Mouse (Mus musculus) limb, embryonic 14.5 days (tissue): Measurements from ENCODE around the gene Hoxd8. TPM values are rescaled to one million over a fixed set of nuclear protein-coding genes. Genes with fewer than 3 reads are reported as not detected.

Source experiments
- ATAC-seq: fragments of 200-750 bp; cut with Nextera tagmentation; 2 replicates; pipeline ENCODE4 v1.8.0; 2017; ENCODE audit warnings: low read depth, moderate number of reproducible peaks, moderate TSS enrichment; ENCODE audit not compliant: low FRiP score
- DNase-seq: peaks from one replicate; pipeline ENCODE4 v3.0.0-alpha.2; 2015; ENCODE audit warnings: low spot score
- H3K27ac ChIP-seq: fragments of 300-500 bp; sonication (generic); replicated peaks from 2 replicates; pipeline ENCODE4 v1.5.1; 2014; ENCODE audit warnings: low read depth, mild to moderate bottlenecking, low read length, moderate library complexity, mixed read lengths
- H3K27me3 ChIP-seq: fragments of 300-500 bp; sonication (generic); 2 replicates; pipeline ENCODE4 v1.6.1; 2014; ENCODE audit warnings: low read length, mixed read lengths; ENCODE audit not compliant: control insufficient read depth, insufficient read depth
- H3K36me3 ChIP-seq: fragments of 300-500 bp; sonication (generic); 2 replicates; pipeline ENCODE4 v1.6.1; 2014; ENCODE audit warnings: mild to moderate bottlenecking, low read length, moderate library complexity, mixed read lengths; ENCODE audit not compliant: control insufficient read depth, insufficient read depth
- H3K4me1 ChIP-seq: fragments of 300-500 bp; sonication (generic); 2 replicates; pipeline ENCODE4 v1.6.1; 2014; ENCODE audit warnings: antibody characterized with exemption, low read length, mixed read lengths; ENCODE audit not compliant: control insufficient read depth, insufficient read depth
- H3K4me2 ChIP-seq: fragments of 300-500 bp; sonication (generic); replicated peaks from 2 replicates; pipeline ENCODE4 v1.6.1; 2014; ENCODE audit warnings: low read depth, mild to moderate bottlenecking, low read length, moderate library complexity; ENCODE audit not compliant: severe bottlenecking
- H3K4me3 ChIP-seq: fragments of 300-500 bp; sonication (generic); replicated peaks from 2 replicates; pipeline ENCODE4 v1.5.1; 2014; ENCODE audit warnings: low read length
- H3K9ac ChIP-seq: fragments of 300-500 bp; sonication (generic); 2 replicates; pipeline ENCODE4 v1.6.1; 2014; ENCODE audit warnings: mild to moderate bottlenecking, low read depth, low read length, moderate library complexity; ENCODE audit not compliant: severe bottlenecking
- H3K9me3 ChIP-seq: fragments of 300-500 bp; sonication (generic); 2 replicates; pipeline ENCODE4 v1.6.1; 2016; ENCODE audit warnings: low read length; ENCODE audit not compliant: control insufficient read depth
- POLR2A ChIP-seq: fragments of 200-500 bp; IDR thresholded peaks from 2 replicates; pipeline ENCODE4 v1.8.0; 2012; ENCODE audit warnings: inconsistent platforms, mild to moderate bottlenecking, moderate library complexity, borderline replicate concordance; ENCODE audit not compliant: insufficient read depth, insufficient read length; ENCODE audit errors: extremely low read depth
- WGBS: fragments of 180-500 bp; shearing (Covaris S2); extraction: QIAGEN DNeasy Blood & Tissue Kit; methylation state at CpG from one replicate; pipeline ENCODE4 v1.1.7; 2014; 5-methylcytosine and 5-hydroxymethylcytosine counted together
- polyA plus RNA-seq, 2 experiments: library from polyadenylated mRNA; depleted of rRNA in 1 of 2; stranded (reverse) in 1 of 2; unstranded in 1 of 2; fragments of >200 nt; fragmentation: Nextera tagmentation in 1 of 2; extraction: Ambion mirVana in 1 of 2; gene quantifications; 2 replicates each; pipeline versions ENCODE4 v1.2.1 to v1.2.3; 2012 to 2014

Hoxd8 gene
- polyA plus RNA-seq, 2 experiments: 12.7 to 12.8 TPM

DNA sequence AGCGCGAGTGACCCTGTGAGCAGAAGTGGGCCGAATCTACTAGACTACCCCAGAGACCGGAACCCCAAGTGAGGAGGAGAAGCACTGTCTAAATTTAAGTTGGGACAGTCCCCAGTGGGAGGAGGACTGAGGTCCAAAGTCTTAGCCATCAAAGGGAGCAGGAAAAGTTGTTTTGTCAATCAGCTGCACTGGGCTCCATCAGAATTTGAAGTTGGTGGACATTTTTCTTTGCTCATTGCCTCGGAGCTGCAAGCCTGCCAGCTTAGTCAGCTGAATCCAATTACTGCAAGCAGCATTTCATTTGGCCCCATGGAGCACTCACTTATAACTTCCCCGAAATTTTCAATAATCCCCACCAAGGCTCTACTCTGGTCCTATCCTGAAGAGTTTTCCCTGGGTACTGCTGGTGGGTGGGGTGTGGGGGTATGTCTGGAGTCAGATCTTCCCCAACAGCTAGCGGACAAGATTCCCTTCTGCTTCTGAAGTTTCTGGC, 33.2 kb downstream of the Hoxd8 start:
- H3K4me2 ChIP-seq: no peak overlapping the region
- peak; percentile 44 for DNase-seq
- no peak for ATAC-seq
- no peak for TF ChIP-seq POLR2A
- no peak overlapping the region for H3K9ac ChIP-seq
- WGBS: 16% methylated on average over 7 of the region's 7 CpGs
- peaks cover 96% of the 10 kb centered on the region for H3K27me3 ChIP-seq
- H3K4me3 ChIP-seq: no peak overlapping the region
- no peaks in the 10 kb centered on the region for H3K9me3 ChIP-seq
- no peak overlapping the region for H3K27ac ChIP-seq
- no peaks in the 10 kb centered on the region for H3K36me3 ChIP-seq
- peaks cover 14% of the 10 kb centered on the region for H3K4me1 ChIP-seq

DNA sequence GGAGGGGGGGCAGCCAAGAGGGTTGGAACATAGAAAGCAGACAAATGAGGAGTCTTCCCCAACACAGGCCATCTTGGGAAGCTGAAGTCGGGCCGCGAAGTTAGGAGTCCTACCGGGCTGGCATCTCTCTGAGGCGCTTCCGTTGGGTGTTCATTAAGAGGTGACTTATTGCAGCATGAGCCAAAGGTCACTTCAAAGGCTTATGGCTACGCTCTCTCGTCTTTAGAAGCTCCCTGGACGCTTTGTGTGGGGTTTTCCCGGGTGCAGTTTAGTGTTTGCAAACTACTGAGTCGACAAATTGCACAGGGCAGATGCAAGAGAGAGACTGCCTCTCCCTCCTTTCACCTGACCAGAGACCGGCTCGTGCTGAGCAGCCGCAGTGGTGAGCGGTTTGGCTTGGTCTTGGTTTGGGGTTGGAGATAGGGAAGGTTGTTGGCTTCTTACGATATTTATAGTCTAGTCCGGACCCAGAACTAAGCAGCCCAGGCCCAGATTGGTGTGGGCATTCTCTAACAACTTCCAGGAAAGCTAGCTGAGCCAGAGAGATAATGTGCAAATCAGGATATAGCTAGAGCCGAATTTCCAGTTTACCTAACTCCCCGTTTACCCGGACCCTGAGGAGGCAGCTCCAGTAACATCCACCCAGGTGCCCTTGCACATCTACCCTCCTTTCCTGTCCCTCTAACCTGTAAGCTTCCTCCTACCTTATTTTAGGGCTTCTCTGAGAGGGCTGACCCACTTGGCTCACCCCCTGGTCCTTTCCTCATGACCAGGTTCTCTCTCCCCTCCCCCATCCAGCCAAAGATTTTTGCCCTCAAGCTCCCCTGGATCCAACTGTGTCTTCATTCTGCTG, 34.4 kb downstream of the Hoxd8 start:
- Histone ChIP-seq H3K36me3 (no peaks in the 10 kb centered on the region), H3K9ac (no peak overlapping the region), H3K4me1 (peaks cover 11% of the 10 kb centered on the region; the same call in 1 of the 2 replicates), H3K27ac (no peak overlapping the region), H3K27me3 (peaks cover 94% of the 10 kb centered on the region), H3K4me3 (no peak overlapping the region), H3K4me2 (no peak overlapping the region), H3K9me3 (no peaks in the 10 kb centered on the region)
- 2% methylated on average over 20 of the region's 20 CpGs for WGBS
- TF ChIP-seq POLR2A: no peak
- ATAC-seq: no peak
- DNase-seq: no peak

GRCm38 (mm10) chr2:74739476-74739800, 35.0 kb downstream of the Hoxd8 start:
- WGBS: 20% methylated on average over 2 of the region's 2 CpGs
- TF ChIP-seq POLR2A: no peak

DNA sequence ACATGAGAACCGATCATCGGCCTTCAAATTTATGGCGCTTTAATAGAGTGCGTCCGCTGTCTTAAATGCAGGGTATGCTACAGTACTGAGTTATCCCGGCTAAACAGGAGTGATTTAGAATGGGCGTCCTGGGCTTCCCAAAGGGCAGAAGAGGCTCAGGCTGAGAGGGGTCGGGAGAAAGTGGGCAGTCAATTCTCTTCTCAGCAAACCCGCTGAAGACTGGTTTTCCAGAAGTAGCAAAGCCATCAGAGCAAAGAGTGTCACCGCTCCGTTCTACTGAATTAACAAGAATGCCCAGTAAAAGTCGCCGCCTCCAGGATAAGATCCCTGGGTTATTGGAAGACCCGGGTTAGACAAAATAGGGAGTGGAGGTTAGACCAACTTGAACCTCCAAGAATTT, 35.5 kb downstream of the Hoxd8 start:
- ATAC-seq: no peak
- TF ChIP-seq POLR2A: no peak
- H3K27ac ChIP-seq: no peak overlapping the region
- no peak for DNase-seq
- WGBS: 3% methylated on average over 14 of the region's 14 CpGs
- H3K4me3 ChIP-seq: no peak overlapping the region
- H3K9me3 ChIP-seq: no peaks in the 10 kb centered on the region
- peaks cover 11% of the 10 kb centered on the region; the same call in 1 of the 2 replicates for H3K4me1 ChIP-seq
- H3K36me3 ChIP-seq: no peaks in the 10 kb centered on the region
- no peak overlapping the region; the same call in 1 of the 2 replicates for H3K4me2 ChIP-seq
- H3K27me3 ChIP-seq: peaks cover 94% of the 10 kb centered on the region
- no peak overlapping the region for H3K9ac ChIP-seq

More at GRCm38 (mm10) chr2:74739476-74739800, 35.0 kb downstream of the Hoxd8 start:
- Histone ChIP-seq H3K4me1 (peaks cover 11% of the 10 kb centered on the region; the same call in 1 of the 2 replicates), H3K9me3 (no peaks in the 10 kb centered on the region), H3K36me3 (no peaks in the 10 kb centered on the region), H3K27me3 (peaks cover 94% of the 10 kb centered on the region), H3K4me2 (no peak overlapping the region), H3K27ac (no peak overlapping the region), H3K4me3 (no peak overlapping the region), H3K9ac (no peak overlapping the region)
- no peak for DNase-seq
- ATAC-seq: no peak

DNA sequence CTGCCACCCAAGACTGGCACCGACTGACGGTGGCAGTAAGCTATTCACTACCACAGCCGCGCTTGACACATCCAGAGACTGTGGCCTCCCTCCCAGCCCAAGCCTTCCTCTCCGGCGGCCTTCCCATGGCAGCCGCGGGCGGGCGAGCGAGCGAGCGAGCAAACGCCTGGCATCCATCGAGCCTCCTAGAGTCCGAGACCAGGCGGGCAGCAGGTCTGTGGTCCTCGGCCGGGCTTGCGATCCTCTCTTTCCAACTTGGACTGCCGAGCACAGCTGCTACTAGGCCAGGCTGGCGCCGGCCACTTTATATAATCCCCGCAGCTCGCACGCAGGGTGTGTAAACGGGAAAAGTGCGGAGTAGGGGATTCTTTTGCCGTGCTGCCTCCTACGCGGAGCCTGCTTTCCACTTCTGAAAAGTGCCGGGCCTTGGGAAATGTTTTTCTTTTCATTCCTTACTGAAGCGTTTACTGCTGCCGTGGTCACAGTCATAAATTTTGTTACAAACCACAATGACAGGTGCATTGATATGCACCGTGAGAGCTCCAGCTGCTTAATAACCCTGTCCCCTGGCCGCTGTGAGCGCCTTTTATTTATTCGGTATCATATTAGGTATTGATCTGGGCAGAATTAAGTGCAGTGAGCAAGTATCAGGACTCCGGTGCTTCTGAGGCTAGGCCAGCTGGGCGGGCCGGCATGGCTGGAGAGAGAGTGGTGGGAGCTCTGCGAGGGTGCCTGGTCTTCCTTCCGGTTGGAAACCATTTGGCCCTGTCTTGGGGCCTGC, 36.1 kb downstream of the Hoxd8 start:
- ATAC-seq (no peak), DNase-seq (no peak)
- Histone ChIP-seq H3K27ac (no peak overlapping the region), H3K4me2 (peak overlapping the region; percentile 19; the same call in 1 of the 2 replicates), H3K9ac (no peak overlapping the region; the same call in 1 of the 2 replicates), H3K4me3 (peak overlapping the region; percentile 23), H3K36me3 (no peaks in the 10 kb centered on the region), H3K9me3 (no peaks in the 10 kb centered on the region), H3K27me3 (peaks cover 94% of the 10 kb centered on the region), H3K4me1 (peaks cover 11% of the 10 kb centered on the region; the same call in 1 of the 2 replicates)
- WGBS: 3% methylated on average over 39 of the region's 43 CpGs
- TF ChIP-seq POLR2A: no peak
